Mouse (Mus musculus) megakaryocyte, embryonic 14.5 days (primary cell): ENCODE results near the gene Olfr323.

ENCODE experiments used
- FLI1 ChIP-seq: IDR thresholded peaks from 2 replicates; pipeline ENCODE4 v1.6.1; 2012; ENCODE audit warnings: low read length, inconsistent platforms, mixed read lengths
- GATA1 ChIP-seq: IDR thresholded peaks from 3 replicates; pipeline ENCODE4 v1.6.1; 2012; ENCODE audit warnings: mixed read lengths, low read length, inconsistent platforms, borderline replicate concordance

DNA sequence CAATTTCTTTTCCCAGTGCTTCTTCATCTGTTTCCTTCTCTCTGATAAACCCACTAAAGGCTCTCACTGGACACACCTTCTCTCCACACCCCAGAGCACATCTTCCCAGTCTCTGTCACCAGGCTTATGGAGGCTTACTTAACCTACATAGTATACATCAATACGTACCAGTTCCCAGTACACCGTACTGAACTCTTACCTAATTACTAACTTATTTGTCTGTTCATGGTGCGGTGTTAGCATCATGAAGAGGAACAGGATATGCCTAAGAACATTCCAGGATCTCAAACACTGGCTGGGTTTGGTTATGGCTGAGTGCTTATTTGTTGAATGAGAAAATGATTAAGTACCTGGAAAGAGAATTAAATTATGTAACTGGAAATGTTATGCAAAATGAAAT, 24.9 kb upstream of the Olfr323 start:
- TF ChIP-seq GATA1 (no peak), FLI1 (no peak)
